Mouse (Mus musculus): ENCODE data around the gene Hoxa9. TPM values are rescaled to one million over a fixed set of nuclear protein-coding genes. Genes with fewer than 3 reads are reported as not detected.

Gene Hoxa9
- total RNA-seq, 2 experiments from 2014 or later: not detected

DNA sequence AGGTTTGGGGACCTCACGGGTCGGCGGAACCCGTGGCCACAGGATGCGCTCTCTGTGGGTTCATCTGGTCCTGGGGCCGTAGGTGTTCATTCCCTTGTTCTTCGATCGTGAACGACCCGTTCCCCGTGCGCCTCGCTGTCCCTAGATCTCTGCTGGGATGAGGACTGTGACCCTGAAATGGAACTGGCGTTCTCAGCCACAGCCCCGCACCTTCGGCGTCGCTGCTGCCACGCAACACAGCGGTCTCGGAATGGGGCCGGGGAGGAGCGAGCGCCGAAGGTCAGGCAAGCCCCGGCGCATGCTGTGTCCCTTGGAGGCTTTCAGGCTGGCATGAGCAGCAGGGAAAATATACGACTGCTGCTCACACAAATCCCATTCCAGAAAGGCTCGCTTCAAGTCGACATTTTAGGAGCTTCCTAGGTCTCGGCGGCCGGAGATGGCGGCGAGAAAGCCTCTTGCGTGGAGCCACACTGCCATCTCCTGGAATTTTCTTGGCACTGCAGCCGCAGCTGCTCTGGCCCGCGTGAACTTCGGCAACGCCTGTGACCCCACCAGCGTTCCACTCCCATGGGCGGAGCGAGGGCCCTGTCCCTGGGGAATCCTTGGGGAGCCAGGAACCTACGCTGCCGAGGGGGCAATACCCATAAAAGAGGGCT lies 9.4 kb downstream of the Hoxa9 start, which contains the start of gene Hoxa7:
Hoxa7 (minus strand) TSS at position 518 of the 656 bp plus-strand sequence.
- DNase-seq (ENCODE audit: low spot score): peak; percentile 62
- intact Hi-C loops (cut with DNase I): loop anchor here (1.0 to 10.0 kb wide), 3 partner anchors 351 to 837 kb away; no protein-coding TSS in a partner anchor

DNA sequence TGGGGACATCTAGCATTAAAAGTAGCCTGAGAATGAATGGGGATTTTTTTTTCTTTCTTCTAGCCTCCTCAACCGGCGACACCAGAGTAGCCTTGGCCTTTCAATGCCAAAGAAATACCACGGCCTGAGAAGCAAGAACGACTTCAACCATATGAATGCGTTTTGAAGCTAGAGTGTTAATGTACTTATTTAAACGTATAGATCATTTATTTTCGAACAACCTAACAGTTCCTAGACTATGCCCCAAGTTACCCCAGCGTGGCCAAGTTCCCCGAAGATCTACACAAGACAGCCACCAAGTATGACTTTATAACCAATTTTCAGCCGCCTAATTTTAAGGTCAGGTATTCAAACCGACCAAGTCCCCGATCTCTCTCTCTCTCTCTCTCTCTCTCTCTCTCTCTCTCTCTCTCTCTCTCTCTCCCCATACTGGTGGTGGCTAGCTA lies 10.0 kb downstream of the Hoxa9 start:
- no peak for DNase-seq (ENCODE audit: low spot score)
- intact Hi-C loops (cut with DNase I): loop anchor here (1.0 to 10.0 kb wide), 3 partner anchors 350 to 836 kb away; no protein-coding TSS in a partner anchor

DNA sequence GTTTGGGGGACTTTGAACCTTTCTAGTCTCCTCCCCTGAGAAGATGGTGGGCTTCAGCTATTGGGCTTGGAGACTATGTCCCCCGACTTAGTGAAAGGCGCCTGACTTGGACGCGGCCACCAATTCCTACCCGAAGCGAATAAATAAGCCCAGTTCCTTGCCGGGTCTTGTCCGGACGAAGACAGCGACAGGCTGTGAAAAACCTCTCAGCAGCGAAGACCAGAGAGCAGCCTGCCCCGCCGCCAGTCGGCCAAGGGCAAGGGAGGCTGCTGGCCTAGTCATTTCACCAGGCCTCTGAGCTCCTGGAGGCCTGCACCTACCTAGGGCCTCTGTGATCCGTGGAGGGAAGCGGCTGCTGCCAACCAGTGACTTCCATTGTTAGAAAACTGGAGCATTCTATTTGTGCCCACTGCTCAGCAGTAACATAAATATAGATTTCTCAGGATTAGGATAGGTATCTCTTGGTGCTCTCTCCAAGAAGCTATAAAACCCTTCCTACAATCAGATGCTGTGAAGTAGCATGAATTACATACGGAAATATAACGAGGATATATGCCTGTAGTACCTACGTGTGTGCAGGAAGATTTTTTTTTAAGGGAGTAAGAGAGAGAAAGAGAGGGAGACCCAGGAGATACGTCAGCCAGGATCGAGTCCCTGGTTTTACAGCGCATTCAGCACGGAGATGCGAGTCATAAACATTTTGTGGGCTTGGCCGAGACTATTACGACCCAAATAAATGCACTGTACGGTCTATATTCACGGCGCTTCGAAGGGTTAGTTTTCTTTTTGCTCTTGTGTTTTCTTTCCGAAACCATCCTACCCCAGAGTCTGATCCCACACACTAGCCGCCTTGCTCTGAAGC lies 10.7 kb downstream of the Hoxa9 start:
- no peak for DNase-seq (ENCODE audit: low spot score)
- intact Hi-C loops (cut with DNase I): loop anchor here (2.0 to 10.0 kb wide), 2 partner anchors 349 to 835 kb away; no protein-coding TSS in a partner anchor

DNA sequence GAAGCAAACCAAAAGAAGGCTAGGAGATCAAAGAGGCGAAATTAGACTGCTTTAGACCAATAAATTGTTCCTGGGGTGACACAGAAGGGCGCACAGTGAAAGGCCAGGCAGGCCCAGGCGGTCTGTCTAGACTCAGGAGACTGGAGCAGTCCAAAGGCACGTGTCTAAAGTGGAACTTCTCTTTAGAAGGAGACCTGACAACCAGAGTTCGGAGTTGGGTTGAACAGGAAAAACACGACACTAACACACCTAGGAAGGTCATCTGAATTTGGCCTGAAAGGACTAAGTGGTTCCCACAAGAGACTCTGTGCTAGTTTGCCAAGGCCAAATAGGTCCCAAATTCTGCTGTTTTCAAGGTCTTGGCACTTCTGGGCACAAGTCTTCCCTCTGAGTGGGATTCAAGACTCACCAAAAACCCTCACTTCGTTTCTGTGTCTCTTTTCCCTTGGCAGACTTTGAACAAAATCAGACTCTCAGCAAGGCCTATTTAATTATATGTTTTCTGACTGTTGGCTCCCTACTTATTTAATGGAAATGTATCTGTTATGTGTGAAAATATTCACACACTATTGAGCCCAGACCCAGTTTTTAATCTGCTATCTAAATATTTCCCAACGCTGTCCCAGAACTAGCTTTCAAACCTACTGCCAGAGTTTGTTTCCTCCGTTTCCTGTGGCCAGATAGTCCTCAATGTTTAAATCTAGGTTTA lies 11.5 kb downstream of the Hoxa9 start:
- DNase-seq (ENCODE audit: low spot score): no peak
- intact Hi-C loops (cut with DNase I): loop anchor here (5.0 kb wide), 1 partner anchor 1037 kb away; no protein-coding TSS in a partner anchor

DNA sequence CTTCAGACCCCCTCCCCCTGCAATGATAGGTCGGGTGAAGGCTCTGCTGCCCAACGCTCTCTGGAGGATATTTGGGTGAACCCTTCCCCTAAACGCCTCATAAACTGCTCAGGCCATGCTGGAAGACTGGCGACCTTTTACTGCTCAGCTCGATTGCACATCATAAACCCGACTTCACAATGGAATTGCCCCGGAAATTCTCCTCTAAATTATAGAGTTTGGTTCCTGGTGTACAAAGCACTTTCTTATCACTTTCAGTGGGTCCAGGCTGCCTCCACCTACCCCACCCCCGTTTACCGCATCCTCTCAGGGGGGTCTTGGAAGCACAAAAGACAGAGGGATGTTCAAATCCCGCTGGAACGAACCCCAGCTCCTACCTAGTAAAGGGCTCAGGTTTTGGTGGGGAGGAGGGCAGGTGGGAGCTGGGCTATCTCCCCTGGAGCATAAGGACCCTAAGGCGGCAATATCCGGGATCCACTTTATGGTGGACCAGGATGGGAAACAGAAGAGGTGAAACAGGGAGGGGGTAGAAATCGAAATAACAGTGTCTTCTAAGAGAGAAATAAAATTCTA lies 12.2 kb downstream of the Hoxa9 start:
- intact Hi-C loops (cut with DNase I): loop anchor here (5.0 kb wide), 1 partner anchor 1036 kb away; no protein-coding TSS in a partner anchor
- no peak for DNase-seq (ENCODE audit: low spot score)

DNA sequence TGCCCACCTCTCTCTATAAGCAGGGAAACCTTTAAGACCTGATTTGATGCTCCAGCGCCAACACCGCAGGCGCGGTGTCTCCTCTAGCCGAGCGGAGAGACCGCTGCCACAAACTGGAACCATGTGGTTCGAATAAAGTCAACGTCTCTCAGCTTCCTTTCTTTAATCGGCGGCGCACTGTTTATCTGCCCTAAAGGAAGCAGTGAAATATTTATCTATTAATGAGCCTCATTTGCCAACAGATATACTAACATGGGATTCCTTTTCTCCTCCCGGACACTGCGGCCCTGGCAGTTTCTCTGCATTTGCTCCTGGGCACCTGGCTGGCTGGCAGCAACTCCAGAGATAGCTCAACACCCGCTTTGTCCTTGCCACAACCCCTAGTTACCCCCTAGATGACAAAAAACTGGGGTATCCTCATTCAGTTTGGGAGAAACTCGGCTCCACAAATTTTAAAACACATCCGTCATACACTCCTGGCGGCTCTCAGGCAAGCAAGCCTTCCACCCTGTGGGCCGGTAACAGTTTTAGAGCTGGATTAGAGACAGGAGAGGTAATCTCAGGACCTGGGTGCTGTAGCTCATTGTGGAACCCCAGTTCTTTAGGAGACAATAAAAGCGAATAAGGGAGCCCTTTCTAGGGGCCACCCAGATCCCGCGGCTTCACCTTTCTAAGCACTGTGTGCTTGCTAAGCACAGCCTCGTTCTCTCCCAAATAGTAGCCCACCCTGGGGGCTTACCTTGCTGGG lies 12.8 kb downstream of the Hoxa9 start:
- intact Hi-C loops (cut with DNase I): loop anchor here (5.0 kb wide), 1 partner anchor 1036 kb away; no protein-coding TSS in a partner anchor
- DNase-seq (ENCODE audit: low spot score): no peak

DNA sequence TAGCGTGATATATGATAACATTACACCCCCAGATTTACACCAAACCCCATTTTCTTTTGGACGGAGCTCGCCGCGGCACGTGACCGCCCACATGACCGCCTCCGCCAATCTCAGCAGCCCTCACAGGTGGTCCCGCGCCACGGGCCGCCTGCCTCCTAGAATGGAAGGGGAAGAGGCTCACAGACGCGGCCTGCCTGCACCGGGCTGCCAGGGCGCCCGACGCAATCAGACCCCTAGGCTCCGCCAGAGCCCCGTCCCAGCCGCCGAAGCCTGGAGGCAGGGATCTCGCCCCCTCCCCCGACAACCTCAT lies 13.5 kb downstream of the Hoxa9 start:
- intact Hi-C loops (cut with DNase I): loop anchor here (5.0 kb wide), 1 partner anchor 1035 kb away; no protein-coding TSS in a partner anchor
- DNase-seq (ENCODE audit: low spot score): no peak

DNA sequence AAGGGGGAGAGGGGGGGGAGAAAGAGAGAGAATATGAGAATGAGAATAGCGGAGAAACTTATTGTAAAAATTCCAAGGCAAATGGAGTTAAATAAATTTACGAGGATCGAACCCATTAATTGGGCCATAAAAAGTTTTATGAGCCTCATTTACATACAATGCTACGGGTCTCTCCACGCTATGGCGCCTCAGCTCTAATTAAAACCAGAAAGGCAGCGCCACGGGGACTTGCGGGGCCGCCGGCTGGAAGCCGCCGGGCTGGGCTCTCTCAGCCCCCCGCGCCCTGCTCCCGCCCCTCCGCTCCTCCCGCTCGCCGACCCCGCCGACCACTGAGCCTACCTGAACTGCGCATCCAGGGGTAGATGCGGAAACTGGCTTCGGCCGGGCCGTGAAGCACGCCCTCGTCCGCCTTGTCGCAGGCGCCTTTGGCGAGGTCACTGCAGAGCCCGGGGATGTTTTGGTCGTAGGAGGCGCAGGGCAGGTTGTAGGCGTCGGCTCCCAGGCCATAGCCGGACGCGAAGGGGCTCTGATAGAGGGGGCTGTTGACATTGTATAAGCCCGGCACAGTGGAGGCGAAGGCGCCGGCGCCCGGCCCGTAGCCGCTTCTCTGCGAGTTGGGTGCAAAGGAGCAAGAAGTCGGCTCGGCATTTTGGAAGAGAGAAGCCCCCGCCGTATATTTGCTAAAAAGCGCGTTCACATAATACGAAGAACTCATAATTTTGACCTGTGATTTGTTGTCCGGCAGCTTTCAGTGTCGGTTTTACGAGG lies 14.0 kb downstream of the Hoxa9 start:
- intact Hi-C loops (cut with DNase I): loop anchor here (5.0 kb wide), 1 partner anchor 1035 kb away; no protein-coding TSS in a partner anchor
- DNase-seq (ENCODE audit: low spot score): no peak

DNA sequence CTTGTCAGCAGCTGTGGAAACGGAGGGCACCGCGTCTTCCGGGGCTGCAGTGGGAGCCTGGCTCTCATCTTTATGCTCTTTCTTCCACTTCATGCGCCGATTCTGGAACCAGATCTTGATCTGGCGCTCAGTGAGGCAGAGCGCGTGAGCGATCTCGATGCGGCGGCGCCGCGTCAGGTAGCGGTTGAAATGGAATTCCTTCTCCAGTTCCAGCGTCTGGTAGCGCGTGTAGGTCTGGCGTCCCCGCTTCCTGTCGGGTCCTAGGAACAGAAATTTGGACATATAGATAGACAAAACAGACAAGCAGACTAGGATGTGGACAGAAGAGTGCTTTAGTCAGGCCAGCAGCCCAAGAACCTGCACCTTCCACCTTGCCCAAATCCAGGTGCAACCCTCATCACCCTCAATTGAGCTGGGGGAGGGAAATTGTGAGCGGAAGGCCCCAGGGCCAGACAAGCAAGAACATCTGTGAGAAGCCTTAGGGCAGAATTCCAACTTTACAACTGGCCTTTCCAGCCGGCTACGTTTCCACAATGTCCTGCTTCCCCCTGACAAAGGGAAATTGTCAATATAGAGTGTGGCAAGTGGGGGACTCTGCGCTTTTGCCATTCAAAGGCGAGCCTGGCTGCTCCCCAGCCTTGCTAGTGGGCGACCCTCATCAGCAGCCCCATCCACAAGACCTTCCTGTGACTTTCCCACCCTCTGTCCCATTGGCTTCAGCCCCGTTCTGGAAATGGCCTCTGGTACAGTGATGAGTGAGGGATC lies 14.9 kb downstream of the Hoxa9 start:
- intact Hi-C loops (cut with DNase I): loop anchor here (5.0 kb wide), 1 partner anchor 1034 kb away; no protein-coding TSS in a partner anchor
- DNase-seq (ENCODE audit: low spot score): no peak

DNA sequence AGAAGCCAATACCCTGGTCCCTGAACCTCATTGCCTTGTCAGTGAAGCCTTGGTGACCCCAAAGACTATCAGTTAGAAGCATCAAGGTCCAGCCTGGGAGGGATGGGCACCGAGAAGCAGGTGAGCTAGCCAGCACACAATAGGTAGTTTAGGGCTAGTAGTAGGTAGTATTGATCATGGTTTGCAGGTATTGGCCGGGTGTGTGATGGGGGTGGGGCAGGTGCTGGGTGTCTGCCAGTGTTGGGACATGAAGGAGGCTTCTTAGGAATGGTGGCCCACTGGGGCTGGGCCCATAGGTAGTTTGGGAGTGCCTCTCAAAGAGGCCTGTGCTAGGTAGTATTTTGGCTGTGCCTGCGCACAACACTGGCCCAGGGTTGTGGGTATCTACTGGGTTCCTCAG lies 15.8 kb downstream of the Hoxa9 start:
- DNase-seq (ENCODE audit: low spot score): no peak
- intact Hi-C loops (cut with DNase I): loop anchor here (5.0 kb wide), 1 partner anchor 1033 kb away; no protein-coding TSS in a partner anchor

DNA sequence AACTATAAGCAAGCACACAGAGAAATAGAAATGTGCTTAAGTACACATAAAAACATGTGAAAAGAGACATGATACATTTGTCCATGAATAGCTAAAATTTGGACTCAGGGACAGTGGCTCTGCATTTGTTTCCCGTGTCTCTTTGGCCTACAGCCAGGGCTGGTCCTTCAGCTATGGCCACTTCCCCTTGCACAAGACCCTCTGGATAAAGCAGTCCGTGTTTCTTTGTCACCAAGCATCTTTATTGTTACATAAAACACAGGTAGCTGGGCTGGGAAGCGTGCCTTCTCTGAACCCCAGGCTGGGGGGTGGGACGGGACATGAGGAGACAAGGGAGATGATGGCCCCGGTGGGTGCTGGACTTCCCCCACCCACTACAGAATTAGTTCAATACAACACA lies 16.6 kb downstream of the Hoxa9 start:
- intact Hi-C loops (cut with DNase I): no loop called here
- no peak for DNase-seq (ENCODE audit: low spot score)

DNA sequence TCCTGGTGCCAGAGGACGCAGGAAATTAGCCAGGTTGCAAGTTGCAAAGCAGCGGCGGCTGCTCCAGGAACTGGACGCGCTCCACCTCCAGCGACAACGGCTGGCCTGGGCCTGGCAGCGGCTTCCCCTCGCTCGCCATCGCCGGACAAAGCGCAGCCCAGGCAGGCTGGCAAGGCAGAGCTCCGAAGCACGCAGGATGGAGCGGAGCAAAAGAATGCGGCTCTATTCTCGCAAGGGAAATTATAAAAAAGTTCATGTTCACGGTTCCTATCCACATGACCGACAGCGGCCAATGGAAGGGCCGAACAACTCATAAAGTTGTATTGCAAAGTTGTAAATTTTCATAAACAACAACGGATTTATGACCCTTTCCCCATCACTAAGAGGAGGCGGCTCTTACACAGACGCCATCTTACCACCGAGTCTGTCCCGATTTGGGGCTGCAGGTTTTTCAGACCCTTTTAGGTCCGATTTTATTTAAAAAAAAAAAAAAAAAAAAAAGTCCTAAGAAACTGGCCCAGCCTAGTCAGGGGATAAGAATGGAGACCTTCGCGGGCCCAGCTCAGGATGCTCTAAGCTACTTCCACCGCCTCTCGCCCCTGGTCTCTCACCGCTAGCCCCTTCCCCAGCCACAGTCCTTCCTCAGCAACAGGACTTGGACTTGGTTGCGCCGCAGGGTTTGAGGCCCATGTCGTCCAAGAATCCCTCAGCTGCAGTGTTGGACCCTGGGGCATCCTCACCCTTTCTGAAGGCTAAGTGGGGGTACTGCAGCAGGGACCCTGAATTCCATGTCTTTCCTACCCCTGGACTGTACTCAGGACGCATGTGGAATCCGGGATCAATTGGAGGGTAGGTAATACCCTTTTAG lies 17.5 kb downstream of the Hoxa9 start, which contains the start of the genes Hoxa3 and Gm28308:
Hoxa3 (minus strand) TSS at position 218 of the 868 bp plus-strand sequence.
Gm28308 (minus strand) TSS at position 221 of the 868 bp plus-strand sequence.
- no peak for DNase-seq (ENCODE audit: low spot score)
- intact Hi-C loops (cut with DNase I): no loop called here

DNA sequence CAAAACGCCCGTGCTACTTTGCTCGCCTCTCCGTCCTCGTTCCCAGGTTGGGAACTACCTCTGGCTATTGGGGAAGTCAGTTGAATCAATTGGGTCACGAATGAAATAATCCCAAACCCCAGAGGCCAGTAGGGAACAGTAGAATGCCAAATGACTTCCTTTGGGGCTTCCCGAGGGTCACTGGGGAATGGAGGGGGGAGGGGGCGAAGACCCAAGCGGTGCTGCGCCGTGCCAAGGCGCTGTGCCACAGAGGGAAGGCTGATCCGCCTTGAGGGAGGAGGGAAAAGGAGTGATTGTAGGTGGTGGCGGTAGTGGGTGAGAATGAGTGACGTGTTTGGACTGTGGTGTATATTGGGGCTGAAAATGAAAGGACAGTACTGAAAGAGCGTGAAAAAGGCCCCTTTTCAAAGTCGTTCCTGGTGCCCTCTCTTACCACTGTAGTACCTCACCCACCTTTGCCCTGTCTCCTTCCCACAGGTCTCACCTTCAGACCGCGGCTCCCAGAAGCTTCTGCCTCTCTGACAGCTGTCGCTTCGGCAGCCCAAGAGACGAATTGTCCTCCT lies 18.3 kb downstream of the Hoxa9 start:
- intact Hi-C loops (cut with DNase I): no loop called here
- DNase-seq (ENCODE audit: low spot score): no peak

DNA sequence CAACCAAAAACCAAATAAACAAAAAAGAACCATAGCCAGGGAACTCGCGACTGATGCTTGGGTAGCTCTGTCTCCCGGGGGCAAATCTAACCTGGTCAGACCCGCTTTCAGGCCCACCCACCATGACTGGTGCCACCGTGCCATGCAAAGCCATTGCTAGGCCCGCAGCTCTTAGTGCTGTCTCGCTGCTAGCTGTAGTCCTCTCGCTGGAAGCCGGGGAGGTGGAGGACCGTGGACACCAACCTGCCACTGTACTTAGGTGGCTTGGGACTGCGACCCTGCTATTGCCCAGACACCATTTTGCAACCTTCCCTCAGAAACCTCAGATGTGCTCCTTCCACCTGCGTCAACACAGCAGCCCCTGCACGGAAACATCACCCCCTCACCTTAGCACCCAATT lies 18.9 kb downstream of the Hoxa9 start:
- no peak for DNase-seq (ENCODE audit: low spot score)
- intact Hi-C loops (cut with DNase I): no loop called here

DNA sequence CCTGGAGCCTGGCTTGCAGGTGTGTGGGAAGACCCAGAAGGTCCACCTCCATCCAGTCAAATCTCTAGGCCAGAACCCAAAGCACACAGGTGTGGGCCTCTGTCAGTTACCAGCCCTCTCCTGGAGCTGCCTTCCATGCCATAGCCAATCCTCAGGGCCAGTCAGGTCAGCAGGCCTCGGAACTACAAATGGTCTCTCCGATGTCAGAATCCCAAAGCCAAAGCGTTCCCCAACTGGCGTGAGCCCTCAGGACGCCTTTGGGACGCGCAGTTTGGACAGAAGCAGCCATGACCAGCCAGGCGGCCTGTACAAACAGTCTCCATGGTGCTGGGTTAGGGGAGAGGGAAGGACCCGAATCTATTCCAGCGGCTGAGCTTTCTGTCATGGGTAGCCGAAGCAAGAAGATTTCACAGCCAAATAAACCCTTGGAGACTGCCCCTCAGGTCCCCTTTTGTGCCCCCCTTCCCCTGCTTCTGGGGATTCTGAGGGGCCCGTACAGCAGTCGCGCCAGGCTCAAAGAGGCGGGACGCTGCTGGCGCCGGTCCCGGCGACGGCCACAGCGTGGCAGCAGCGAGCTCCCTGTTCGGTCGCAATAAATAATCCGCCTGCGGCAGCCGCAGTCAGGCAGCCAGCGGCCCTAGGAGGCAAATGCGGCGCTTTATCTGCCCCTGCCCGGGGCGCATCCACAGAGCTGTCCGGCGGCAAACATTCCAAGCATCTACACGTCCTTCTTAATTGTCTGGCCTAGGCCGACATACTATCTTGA lies 19.5 kb downstream of the Hoxa9 start:
- intact Hi-C loops (cut with DNase I): no loop called here
- DNase-seq (ENCODE audit: low spot score): no peak

DNA sequence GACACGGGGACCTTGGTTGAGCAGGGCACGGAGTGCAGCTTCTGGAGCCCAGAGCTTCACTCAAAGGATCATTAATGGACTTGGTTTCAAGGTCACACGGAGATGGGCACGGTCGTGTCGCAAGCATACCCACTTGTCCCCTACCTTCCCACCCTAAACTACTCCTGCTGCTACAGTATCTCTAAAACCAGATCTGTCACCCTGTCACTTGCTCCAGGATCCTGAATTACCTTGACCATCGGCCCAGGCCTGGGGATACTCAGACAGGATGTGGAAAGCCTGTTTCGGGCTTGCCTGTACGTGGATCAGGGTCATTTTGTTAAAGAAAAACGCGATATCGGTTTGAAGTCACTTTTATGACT lies 21.2 kb downstream of the Hoxa9 start:
- no peak for DNase-seq (ENCODE audit: low spot score)
- intact Hi-C loops (cut with DNase I): no loop called here
